Mouse (Mus musculus): ENCODE results near the gene Pm20d1.

DNA sequence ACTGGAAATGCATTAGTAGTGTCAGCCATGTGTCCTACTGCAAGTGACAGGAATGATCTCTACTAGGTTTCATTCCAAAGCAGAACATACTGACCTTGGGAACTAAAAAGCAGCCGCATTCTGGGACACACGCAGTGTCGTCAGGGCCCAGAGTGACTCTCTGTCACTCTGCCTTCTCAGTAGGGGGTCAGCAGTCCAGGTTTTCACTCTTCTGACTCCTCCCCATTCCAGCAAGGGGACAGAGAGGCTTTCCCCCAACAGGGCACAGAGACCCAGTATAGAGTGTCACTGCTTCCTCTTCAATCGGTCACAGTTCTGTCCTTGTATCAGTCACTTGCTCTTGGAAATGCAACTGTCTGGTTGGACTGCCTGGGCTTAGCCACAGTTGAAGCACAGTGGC is 45.0 kb downstream of the Pm20d1 start:
- TF ChIP-seq CTCF (IDR thresholded peaks at IDR 0.05; ENCODE audit: borderline replicate concordance, insufficient read depth, low read length): no peak
- TF ChIP-seq POLR2A (IDR thresholded peaks at IDR 0.05; ENCODE audit: low read depth, low read length): no peak
